Mouse (Mus musculus): Measurements from ENCODE around the gene Lsp1. TPM values are rescaled to one million over a fixed set of nuclear protein-coding genes. Genes with fewer than 3 reads are reported as not detected.
A peak's percentile ranks its signal among the peaks of the same experiment; 100 is the strongest.

The Lsp1 gene
- total RNA-seq, 2 experiments from 2014 or later: 2.2 to 4.2 TPM

DNA sequence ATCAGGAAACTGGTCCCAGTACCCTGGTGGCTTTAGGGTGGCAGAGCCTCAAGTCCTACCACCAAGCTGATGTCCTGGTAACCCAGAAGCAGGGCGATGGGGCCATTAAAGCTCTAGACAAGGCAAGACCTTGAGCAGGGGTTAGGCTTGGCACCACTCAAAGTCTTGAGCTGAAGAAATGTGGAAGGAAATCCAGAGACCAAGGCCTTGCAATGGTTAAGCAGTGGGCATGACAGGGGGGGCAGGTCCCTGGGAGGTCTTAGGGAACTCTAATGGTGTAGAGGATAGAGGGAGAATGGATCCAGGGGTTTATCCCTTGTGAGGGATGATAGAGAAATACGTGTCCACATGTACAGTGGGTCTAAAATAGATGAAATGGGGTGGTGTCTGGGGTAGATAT is 12.9 kb downstream of the Lsp1 start:
- no peak for DNase-seq (ENCODE audit: extremely low spot score in 1 of 2, low spot score in 1 of 2)

- DNase-seq (ENCODE audit: extremely low spot score in 1 of 2, low spot score in 1 of 2): no peak
Measured at GRCm38 (mm10) chr7:142474799-142475198, 14.2 kb downstream of the Lsp1 start.

DNA sequence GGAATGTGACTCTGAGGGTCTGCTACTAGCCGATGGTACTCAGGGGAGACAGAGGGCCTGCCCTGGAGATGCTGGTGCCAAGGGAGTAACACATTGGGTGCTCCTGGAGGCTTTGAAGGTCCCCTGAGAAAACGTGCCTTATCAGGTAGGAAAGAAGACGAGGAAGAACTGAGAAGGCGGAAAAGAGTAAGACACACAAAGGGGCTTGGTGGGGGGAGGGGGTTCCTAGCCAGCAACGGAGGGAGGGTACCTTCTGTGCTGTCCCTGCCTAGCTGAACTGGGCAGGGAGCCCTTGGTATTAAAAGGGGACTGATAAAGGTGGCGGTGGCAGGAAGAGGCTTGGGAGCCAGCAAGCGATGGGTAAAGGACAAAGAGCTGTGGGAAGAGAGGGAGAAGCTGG is 15.0 kb downstream of the Lsp1 start:
- no peak for DNase-seq (ENCODE audit: extremely low spot score in 1 of 2, low spot score in 1 of 2)

DNA sequence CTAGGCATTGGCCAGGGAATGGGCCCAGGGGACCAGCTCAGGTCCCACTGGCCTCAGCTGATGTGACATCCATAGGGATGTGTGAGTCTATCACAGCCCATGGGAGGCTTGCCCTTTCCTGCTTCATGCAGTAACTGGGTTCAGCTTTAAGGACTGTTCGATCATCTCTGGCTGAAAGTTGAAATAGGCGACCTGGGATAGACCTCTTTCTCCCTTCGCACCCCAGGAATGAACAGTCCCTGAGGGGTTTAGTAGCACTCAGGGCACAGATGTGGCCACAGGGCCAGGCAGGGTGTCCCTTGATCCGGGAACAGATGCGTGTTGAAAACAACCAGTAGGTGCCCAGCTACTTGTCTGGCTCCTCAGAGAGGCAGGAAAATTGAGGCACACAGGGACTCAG is 15.7 kb downstream of the Lsp1 start:
- DNase-seq (ENCODE audit: extremely low spot score in 1 of 2, low spot score in 1 of 2): no peak

DNA sequence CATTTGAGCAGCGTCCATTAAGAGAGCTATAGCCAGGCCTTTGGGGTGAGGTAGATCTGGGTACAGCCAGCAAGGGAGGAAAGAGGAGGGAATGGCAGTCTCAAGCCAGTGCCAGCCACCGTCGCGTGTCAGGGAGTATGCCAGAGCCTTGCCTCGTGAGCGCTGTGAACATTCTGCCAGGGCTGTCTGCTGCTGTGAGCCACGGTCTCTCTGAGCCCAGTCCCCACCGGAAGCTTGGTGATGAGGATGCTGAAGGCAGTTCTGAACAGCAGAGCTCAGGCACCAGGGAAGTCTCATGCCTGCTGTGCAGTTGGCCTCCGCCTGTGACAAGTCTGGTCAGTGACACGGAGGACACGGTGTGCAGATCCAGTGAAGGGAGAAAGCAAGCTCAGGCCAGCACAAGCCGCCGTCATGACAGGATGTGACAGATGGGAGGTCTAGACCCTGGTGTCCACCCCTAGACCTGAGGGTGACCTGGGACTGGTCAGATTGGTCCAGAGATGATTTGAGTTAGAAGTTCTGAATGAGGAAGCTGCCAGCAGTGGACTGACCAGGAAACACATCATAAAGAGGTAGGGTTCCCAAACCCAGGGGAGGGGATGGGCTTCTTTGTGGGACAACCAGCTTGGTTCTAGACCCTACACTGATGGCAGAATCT is 16.3 kb downstream of the Lsp1 start:
- DNase-seq (ENCODE audit: extremely low spot score in 1 of 2, low spot score in 1 of 2): peak in 1 of 2 experiments; percentile 26

DNA sequence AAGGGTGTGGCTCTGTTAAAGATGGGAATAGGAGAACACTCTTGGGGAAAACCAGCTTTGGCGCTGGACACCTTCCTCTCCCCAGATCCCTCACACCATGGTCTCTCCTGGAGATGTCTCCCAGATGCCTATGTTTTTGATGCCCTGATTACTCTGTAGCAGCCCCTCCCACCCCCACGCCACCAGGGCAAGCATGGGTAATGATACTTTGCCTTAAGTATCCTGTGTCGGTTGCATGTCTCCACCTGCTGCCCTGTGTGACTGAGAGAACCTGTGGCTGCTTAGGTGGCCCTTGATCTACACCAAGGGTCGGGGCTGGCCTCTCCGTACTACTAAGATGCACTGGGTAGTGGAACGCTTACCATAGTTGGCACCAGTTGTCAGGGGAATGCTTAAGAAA is 17.4 kb downstream of the Lsp1 start:
- DNase-seq (ENCODE audit: extremely low spot score in 1 of 2, low spot score in 1 of 2): no peak

DNA sequence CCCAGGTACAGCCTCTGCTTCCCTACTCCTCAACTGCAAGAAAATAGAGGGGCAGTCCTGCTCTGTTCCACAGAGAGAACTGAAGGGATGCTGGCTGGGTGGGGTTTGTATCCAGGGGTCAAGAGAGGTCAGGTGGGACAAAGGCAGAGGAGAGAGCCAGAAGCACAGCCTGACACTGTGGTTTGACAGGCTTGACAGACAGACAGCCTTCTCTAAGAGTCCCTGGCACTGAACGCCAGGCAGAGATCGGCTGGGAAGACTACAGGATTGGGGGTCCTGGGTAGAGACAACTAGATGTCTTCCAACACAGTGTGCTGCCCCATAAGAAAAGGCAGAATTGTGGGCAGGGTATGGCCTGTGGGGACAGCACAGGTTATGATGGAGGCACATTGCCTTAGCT is 18.0 kb downstream of the Lsp1 start:
- DNase-seq (ENCODE audit: extremely low spot score in 1 of 2, low spot score in 1 of 2): no peak

DNA sequence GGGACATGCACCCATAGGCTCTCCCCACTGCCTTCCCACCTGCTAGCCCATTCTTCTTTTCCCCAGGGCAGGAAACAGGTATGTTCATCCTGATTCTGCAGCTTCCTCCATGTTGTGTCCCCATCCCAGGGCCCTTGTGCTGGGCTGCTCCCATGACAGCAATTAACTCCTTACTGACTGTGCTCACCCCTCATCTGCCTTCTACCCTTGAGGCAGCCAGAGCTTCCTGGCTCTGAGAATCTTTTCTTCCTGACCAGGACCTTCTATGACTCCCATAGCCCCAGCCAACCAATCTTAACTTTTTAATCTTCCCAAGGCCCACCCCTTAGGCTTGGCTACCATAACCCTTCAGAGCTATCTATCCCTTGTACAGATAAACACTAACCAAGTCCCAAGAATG is 18.7 kb downstream of the Lsp1 start:
- DNase-seq (ENCODE audit: extremely low spot score in 1 of 2, low spot score in 1 of 2): no peak

DNA sequence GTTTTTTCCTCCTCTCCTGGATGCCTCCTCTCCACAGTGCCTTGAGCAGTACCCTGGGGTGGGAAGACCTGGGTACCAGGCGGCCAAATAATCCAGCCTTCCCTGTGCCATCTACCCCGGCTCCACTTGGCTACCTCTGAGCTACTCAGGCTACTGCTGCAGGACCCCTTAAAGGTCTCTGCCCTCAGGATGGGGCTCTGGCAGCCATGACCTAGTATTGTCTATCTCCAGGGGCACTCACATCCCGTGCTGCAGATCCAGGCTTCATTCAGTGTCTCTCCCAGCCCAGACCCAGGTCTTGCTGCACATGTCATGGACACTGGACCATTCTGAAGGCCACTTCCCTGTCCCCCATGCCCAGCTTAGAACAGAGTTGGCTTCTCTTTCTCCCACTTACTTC is 19.3 kb downstream of the Lsp1 start:
- DNase-seq (ENCODE audit: extremely low spot score in 1 of 2, low spot score in 1 of 2): no peak

GRCm38 (mm10) chr7:142480661-142481060 is 20.1 kb downstream of the Lsp1 start:
- no peak for DNase-seq (ENCODE audit: extremely low spot score in 1 of 2, low spot score in 1 of 2)

- peak in 1 of 2 experiments; percentile 48 for DNase-seq (ENCODE audit: extremely low spot score in 1 of 2, low spot score in 1 of 2)
Measured at GRCm38 (mm10) chr7:142481186-142481567, 20.6 kb downstream of the Lsp1 start.

GRCm38 (mm10) chr7:142481568-142482255 is 21.1 kb downstream of the Lsp1 start:
- no peak for DNase-seq (ENCODE audit: extremely low spot score in 1 of 2, low spot score in 1 of 2)

DNA sequence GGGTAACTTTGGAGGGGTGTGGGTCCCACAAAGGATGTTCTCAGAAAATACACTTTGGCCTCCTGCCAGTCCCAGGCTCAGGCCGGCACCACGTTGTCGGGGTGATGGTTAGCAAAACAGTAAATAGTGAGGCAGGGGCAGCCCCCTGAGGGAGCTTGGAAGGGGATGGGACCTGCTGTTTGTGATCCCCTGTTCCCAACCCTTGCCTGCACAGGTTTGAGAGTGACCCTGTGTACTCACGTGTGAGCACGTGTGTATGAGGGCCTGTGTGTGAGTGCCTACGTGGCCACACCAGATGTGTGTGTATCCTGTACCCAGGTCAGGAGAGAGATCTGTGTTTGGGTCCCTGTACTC is 21.6 kb downstream of the Lsp1 start:
- DNase-seq (ENCODE audit: extremely low spot score in 1 of 2, low spot score in 1 of 2): no peak

- DNase-seq (ENCODE audit: extremely low spot score in 1 of 2, low spot score in 1 of 2): no peak
Measured at GRCm38 (mm10) chr7:142483136-142483535, 22.5 kb downstream of the Lsp1 start.

GRCm38 (mm10) chr7:142484780-142485179 is 24.2 kb downstream of the Lsp1 start:
- DNase-seq (ENCODE audit: extremely low spot score in 1 of 2, low spot score in 1 of 2): no peak

GRCm38 (mm10) chr7:142486751-142487162 is 26.1 kb downstream of the Lsp1 start:
- DNase-seq (ENCODE audit: extremely low spot score in 1 of 2, low spot score in 1 of 2): no peak

DNA sequence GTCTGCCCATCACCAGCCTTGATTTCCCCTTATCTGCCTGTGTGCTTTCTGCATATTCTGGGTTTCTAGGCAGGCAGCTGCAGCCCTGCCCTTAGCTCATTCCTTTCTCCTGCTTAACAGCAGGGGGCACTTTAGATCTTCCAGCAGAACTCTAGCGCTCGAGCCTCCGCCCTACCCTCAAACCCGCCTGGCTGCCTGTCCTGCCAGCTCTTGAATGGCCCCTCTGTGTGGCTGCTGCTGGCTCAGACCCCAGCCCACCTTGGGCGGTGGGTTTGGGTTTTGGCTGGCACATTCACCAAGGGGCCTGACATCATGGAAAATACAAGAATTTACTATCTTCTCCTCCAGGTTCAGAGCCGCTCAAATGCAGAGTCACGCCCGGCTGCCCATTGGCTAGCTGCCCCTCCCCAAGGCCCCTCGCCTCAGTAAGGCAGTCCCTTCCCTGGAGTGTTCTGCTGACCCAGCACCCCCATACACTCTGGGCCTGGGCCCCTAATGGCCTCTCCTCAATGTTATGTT is 26.8 kb downstream of the Lsp1 start:
- DNase-seq (ENCODE audit: extremely low spot score in 1 of 2, low spot score in 1 of 2): peak in 1 of 2 experiments; percentile 33

- no peak for DNase-seq (ENCODE audit: extremely low spot score in 1 of 2, low spot score in 1 of 2)
Measured at GRCm38 (mm10) chr7:142488053-142488452, 27.4 kb downstream of the Lsp1 start.

GRCm38 (mm10) chr7:142493535-142493934 is 32.9 kb downstream of the Lsp1 start:
- no peak for DNase-seq (ENCODE audit: extremely low spot score in 1 of 2, low spot score in 1 of 2)

GRCm38 (mm10) chr7:142496158-142496557 is 35.5 kb downstream of the Lsp1 start:
- no peak for DNase-seq (ENCODE audit: extremely low spot score in 1 of 2, low spot score in 1 of 2)

DNA sequence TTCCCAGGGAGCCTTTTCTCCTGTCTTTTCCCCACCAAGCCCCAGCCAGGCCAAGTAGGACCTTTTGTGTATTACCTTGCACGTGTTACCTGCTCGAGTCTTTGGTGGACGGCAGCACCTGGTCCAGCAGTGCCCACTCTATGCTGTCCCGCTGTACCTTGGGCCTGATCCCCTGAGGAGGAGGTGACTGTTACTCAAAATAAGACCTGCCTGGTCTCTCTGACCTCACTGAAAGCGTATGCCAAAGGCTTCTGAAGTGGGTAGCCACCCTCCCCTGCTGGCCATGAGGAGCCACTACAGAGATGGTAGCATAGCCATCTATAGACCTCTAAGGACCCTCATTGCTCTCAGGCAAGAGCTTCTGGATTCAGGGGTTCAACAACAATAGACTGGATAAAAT is 36.2 kb downstream of the Lsp1 start:
- DNase-seq (ENCODE audit: extremely low spot score in 1 of 2, low spot score in 1 of 2): no peak

GRCm38 (mm10) chr7:142497775-142498174 is 37.2 kb downstream of the Lsp1 start:
- peak in 1 of 2 experiments; percentile 25 for DNase-seq (ENCODE audit: extremely low spot score in 1 of 2, low spot score in 1 of 2)

Measured in layer of hippocampus, postnatal 25 days (tissue).